8 mouse cellular contexts compared by ENCODE assay signal in the genomic region with DNA sequence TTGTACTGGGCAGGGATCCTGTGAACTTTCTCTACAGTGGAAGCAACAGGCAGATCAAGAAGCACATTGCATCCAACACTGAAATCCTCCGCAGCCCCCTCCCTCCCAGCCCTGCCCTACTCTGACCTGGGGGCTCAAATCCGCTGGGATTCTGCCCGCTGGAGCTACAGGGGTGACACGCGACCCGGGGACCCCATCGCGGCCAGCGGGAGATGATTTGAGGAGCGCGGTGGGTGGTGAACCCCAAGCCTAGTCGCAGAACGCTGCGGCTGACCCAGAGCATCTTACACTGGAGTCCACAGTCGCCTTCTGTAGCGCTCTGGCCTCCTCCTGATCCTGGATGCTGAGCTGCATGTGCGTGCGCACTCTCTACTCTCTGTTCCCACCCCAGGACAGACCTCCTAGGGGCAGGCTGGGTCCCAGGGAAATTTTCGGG. TPM values are rescaled to one million over a fixed set of nuclear protein-coding genes. Genes with fewer than 3 reads are reported as not detected.
A peak's percentile ranks its signal among the peaks of the same experiment; 100 is the strongest.
DNase-seq lines count a peak whose midpoint lies in the region; ATAC-seq lines count a peak whose summit lies in the region.

Gene Fam162b (minus strand): TSS at position 379 of the 436 bp plus-strand sequence.

- 9% methylated on average over 19 of the region's 19 CpGs for WGBS in liver, embryonic 11.5 days
- WGBS in forebrain, embryonic 15.5 days, result 2% methylated on average over 19 of the region's 19 CpGs
- 5% methylated on average over 19 of the region's 19 CpGs for WGBS in liver, embryonic 15.5 days (ENCODE audit: insufficient replicate concordance)
- 4% methylated on average over 19 of the region's 19 CpGs for WGBS in stomach, embryonic 14.5 days

- no peaks in the 10 kb centered on the region for H3K9me3 ChIP-seq in liver, embryonic 11.5 days (ENCODE audit: control insufficient read depth, low read length)
- H3K9me3 ChIP-seq in forebrain, embryonic 15.5 days, result no peaks in the 10 kb centered on the region
- H3K9me3 ChIP-seq in liver, embryonic 15.5 days (replicated peaks), result no peaks in the 10 kb centered on the region
- no peaks in the 10 kb centered on the region for H3K9me3 ChIP-seq in stomach, embryonic 14.5 days (ENCODE audit: control insufficient read depth, low read depth, low read length)

- H3K9ac ChIP-seq in liver, embryonic 11.5 days (ENCODE audit: low read depth, low read length), result no peak within 1 kb of the TSS
- no peak within 1 kb of the TSS for H3K9ac ChIP-seq in forebrain, embryonic 15.5 days (replicated peaks)
- no peak within 1 kb of the TSS for H3K9ac ChIP-seq in liver, embryonic 15.5 days
- 0 out of 2 replicates have a peak within 1 kb of the TSS, but pooled peaks have one; percentile 1 for H3K9ac ChIP-seq in stomach, embryonic 14.5 days (replicated peaks; ENCODE audit: low read depth, low read length)

- no peak within 1 kb of the TSS for H3K27ac ChIP-seq in liver, embryonic 11.5 days (ENCODE audit: low read depth, low read length)
- H3K27ac ChIP-seq in forebrain, embryonic 15.5 days (replicated peaks), result no peak within 1 kb of the TSS
- no peak within 1 kb of the TSS for H3K27ac ChIP-seq in liver, embryonic 15.5 days (replicated peaks)
- H3K27ac ChIP-seq in stomach, embryonic 14.5 days (ENCODE audit: low read length), result peak within 1 kb of the TSS; percentile 12; the same call in 1 of the 2 replicates

- H3K4me1 ChIP-seq in liver, embryonic 11.5 days (replicated peaks; ENCODE audit: control insufficient read depth, insufficient read depth, low read length), result no peaks in the 10 kb centered on the region
- peaks cover 4% of the 10 kb centered on the region; the same call in 1 of the 2 replicates for H3K4me1 ChIP-seq in forebrain, embryonic 15.5 days
- no peaks in the 10 kb centered on the region; the same call in 1 of the 2 replicates for H3K4me1 ChIP-seq in liver, embryonic 15.5 days (replicated peaks)
- H3K4me1 ChIP-seq in stomach, embryonic 14.5 days (ENCODE audit: control insufficient read depth, insufficient read depth, low read length), result no peaks in the 10 kb centered on the region

- DNase-seq in liver, embryonic 11.5 days (ENCODE audit: low spot score), result no peak
- DNase-seq in liver, result no peak
- DNase-seq in left cerebral cortex, postnatal 14 days (ENCODE audit: low spot score in 2 of 2), result no peak
- no peak for DNase-seq in spleen, postnatal 4 days (ENCODE audit: low spot score in 2 of 2)

- peak within 1 kb of the TSS; percentile 23 for H3K4me3 ChIP-seq in liver, embryonic 11.5 days (ENCODE audit: low read depth, low read length)
- H3K4me3 ChIP-seq in forebrain, embryonic 15.5 days, result peak within 1 kb of the TSS; percentile 18; the same call in 1 of the 2 replicates
- H3K4me3 ChIP-seq in liver, embryonic 15.5 days (replicated peaks), result no peak within 1 kb of the TSS
- peak within 1 kb of the TSS; percentile 15 for H3K4me3 ChIP-seq in stomach, embryonic 14.5 days (ENCODE audit: low read depth, low read length)

- peak within 1 kb of the TSS; percentile 56 for H3K4me2 ChIP-seq in liver, embryonic 11.5 days
- H3K4me2 ChIP-seq in forebrain, embryonic 15.5 days (replicated peaks), result peak within 1 kb of the TSS; percentile 41
- H3K4me2 ChIP-seq in liver, embryonic 15.5 days, result peak within 1 kb of the TSS; percentile 20; the same call in 1 of the 2 replicates
- peak within 1 kb of the TSS; percentile 42 for H3K4me2 ChIP-seq in stomach, embryonic 14.5 days (replicated peaks; ENCODE audit: low read depth, low read length)

- ATAC-seq in liver, embryonic 11.5 days (replicated peaks; ENCODE audit: low FRiP score), result no peak
- peak; percentile 46; the same call in 1 of the 2 replicates for ATAC-seq in forebrain, embryonic 15.5 days (replicated peaks)
- ATAC-seq in liver, embryonic 15.5 days (ENCODE audit: insufficient read depth), result no peak
- peak; percentile 85; the same call in 1 of the 2 replicates for ATAC-seq in stomach, embryonic 14.5 days (ENCODE audit: insufficient number of reproducible peaks, insufficient read depth, low FRiP score, low read depth)
- ATAC-seq in inflammation-experienced regulatory T-cells, adult 6 months, result no peak

- H3K27me3 ChIP-seq in liver, embryonic 11.5 days (replicated peaks; ENCODE audit: control insufficient read depth, insufficient read depth, low read length), result peaks cover 6% of the 10 kb centered on the region
- H3K27me3 ChIP-seq in forebrain, embryonic 15.5 days, result no peaks in the 10 kb centered on the region
- H3K27me3 ChIP-seq in liver, embryonic 15.5 days, result peaks cover 14% of the 10 kb centered on the region; the same call in 1 of the 2 replicates
- no peaks in the 10 kb centered on the region for H3K27me3 ChIP-seq in stomach, embryonic 14.5 days (ENCODE audit: control insufficient read depth, insufficient read depth, low read length)

- no peaks in the 10 kb centered on the region for H3K36me3 ChIP-seq in liver, embryonic 11.5 days (ENCODE audit: control insufficient read depth, insufficient read depth, low read length)
- H3K36me3 ChIP-seq in forebrain, embryonic 15.5 days, result no peaks in the 10 kb centered on the region
- no peaks in the 10 kb centered on the region for H3K36me3 ChIP-seq in liver, embryonic 15.5 days (replicated peaks)
- no peaks in the 10 kb centered on the region for H3K36me3 ChIP-seq in stomach, embryonic 14.5 days (ENCODE audit: control insufficient read depth, insufficient read depth, low read length)

- intact Hi-C loops in left cerebral cortex, postnatal 14 days (cut with DNase I), result loop anchor here (5.0 kb wide), 1 partner anchor 187 kb away; no protein-coding TSS in a partner anchor

RNA-seq across cellular contexts. Expression of gene Fam162b, which starts in this region (rescaled TPM):
- 1.2 TPM in 2 replicates for polyA plus RNA-seq in liver, embryonic 11.5 days (2014; fragmentation: Nextera tagmentation; extraction: Ambion mirVana)
- 3.2 and 3.4 TPM in 2 replicates for polyA plus RNA-seq in forebrain, embryonic 15.5 days (2015; fragmentation: Nextera tagmentation; extraction: Ambion mirVana)
- polyA plus RNA-seq in liver, embryonic 15.5 days (2015; fragmentation: Nextera tagmentation; extraction: Ambion mirVana), result not detected in 2 replicates
- 53.1 and 62.3 TPM in 2 replicates for polyA plus RNA-seq in stomach, embryonic 14.5 days (2014; fragmentation: Nextera tagmentation; extraction: Ambion mirVana)
- total RNA-seq in left cerebral cortex, postnatal 14 days (2021), result not detected
- polyA plus RNA-seq in inflammation-experienced regulatory T-cells, adult 6 months (2017; shearing (Covaris generic)), result not detected

Comparison
In these comparisons a context has a peak if more than half of its experiments do, and no peak if none do; other contexts are left out.
1. RNA of gene Fam162b (polyA plus RNA-seq): 53.1 to 62.3 TPM in stomach, embryonic 14.5 days; 3.2 to 3.4 TPM in forebrain, embryonic 15.5 days, 1.2 TPM in liver, embryonic 11.5 days, not detected in liver, embryonic 15.5 days and not detected in inflammation-experienced regulatory T-cells, adult 6 months; every median in the first group is over 10 times any median in the second.
2. ATAC-seq: peak in forebrain, embryonic 15.5 days (single experiment) and stomach, embryonic 14.5 days (single experiment); none in liver, embryonic 11.5 days (single experiment), liver, embryonic 15.5 days (single experiment) and inflammation-experienced regulatory T-cells, adult 6 months (single experiment).
3. Peak in every context shown above with its lines, with median percentiles within 50 percentile points of each other: H3K4me2 ChIP-seq.